Mouse (Mus musculus) urinary bladder, postnatal 10 days (tissue): Measurements from ENCODE around the gene D430041D05Rik.

ENCODE experiments used
- DNase-seq: peaks from one replicate; pipeline ENCODE4 v3.0.0; 2022; ENCODE audit warnings: low spot score

The D430041D05Rik gene

GRCm38 (mm10) chr2:104410963-104411545 is at the start of gene D430041D05Rik:
Gene D430041D05Rik, minus strand, starts transcription at chr2:104411013.
- DNase-seq: no peak

- no peak for DNase-seq
Observed at GRCm38 (mm10) chr2:104460021-104460420, 49.2 kb upstream of the D430041D05Rik start.

DNA sequence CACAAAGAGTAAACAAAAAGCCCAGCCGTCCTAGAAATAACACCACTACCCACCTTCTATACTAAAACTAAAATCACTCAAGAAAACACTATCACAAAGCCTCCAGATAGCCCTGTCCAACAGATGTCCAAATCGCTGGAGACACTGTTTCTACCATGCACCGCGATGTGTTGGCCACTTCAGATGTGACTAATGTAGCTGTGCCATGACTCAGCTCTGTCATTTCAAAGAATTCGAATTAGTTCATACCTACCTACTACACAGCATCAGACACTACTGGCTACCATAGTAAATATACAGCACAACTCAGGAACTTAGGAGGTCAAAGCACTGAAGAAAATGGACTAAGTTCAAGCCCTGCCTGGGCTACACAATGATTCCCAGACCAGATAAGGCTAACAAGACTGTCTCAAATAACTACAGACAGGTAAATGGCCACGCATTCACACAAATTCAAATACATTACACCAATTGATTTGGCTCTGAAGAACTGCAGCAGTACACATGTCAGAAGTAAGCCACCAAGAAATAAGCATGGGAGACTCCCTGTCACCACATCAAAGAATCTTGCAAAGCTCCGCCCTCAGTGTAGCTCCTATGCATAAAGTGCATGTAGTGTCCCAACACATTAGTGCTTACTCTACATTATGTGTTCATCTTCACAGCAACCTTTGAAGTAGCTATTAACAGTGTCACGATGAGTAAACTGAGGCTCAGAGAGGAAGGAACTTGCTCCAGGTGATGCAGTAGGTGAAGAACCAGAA is 47.9 kb upstream of the D430041D05Rik start:
- no peak for DNase-seq

GRCm38 (mm10) chr2:104457106-104457505 is 46.3 kb upstream of the D430041D05Rik start:
- no peak for DNase-seq

DNA sequence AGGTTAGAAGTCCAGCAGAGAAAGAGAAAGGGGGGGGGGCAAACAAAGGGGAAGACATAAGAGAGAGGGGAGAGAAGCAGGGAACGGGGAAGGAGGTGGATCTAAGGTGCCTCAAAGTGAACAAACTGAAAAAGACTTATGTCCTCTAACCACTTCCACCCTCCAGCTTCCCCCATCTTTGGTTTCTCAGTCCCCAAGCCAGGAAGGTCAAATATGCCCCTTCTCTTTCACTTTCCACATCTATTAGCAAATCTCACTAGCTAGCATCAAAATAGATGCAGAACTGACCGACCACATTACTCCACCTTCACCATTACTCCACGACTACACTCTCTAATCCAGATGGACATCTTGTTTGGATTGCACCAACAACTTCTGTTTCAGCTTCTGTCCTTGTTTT is 39.9 kb upstream of the D430041D05Rik start:
- no peak for DNase-seq

DNA sequence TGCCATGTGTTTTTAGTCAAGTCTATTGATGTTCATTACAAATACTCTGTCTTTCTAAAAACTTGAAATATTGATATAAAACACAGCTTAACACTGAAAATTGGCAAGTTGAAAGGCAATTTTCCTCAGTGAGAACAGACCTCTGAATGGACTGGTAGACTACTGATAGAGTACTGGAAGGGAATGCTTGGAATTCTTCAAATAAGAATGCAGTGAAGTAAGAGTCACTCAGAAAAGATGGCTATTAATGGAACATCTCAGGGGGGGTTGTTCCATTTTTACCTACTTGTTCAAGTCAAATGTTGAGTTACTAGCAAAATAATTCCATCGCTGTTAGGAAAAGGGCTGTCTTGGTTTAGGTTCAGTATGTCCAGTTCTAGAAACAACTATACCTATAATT is 38.4 kb upstream of the D430041D05Rik start:
- no peak for DNase-seq

GRCm38 (mm10) chr2:104448201-104448600 is 37.4 kb upstream of the D430041D05Rik start:
- no peak for DNase-seq

DNA sequence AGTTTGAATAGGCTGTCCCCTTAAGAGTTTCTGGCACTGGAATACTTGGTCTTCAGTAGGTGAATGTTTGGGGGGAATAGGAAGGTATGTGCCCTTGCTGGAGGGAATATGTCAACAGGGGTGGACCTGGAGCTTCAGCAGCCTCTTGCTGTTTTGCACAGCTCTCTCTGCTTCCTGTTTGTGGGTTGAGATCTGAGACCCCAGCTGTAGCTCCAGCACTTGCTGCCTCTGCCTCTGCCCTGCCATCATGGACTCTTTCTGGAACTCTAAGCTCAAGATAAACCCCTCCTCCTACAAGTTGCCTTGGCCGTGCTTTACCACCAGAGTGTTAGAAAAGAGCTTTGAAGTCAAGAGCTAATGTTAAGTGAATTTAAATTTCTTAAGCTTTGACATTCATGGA is 35.2 kb upstream of the D430041D05Rik start:
- DNase-seq: no peak

DNA sequence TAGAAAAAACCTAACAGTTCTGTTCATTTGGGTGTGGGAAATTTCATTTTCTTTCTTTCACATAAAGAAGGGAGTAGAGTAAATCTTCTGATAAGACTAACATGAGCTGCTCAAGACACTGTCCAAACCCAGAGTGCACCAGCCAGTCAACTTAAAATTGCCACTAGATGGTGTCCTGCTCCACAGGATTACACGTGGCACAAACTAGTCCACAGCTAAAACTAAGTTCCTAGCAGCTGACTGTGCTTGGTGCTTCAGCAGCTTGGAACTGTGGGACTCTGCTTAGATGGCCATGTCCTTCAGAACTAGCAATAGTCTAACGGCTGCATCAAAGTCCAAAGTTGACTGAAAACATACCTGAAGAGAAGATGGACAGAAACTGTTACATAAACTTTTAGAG is 34.0 kb upstream of the D430041D05Rik start:
- DNase-seq: no peak

- DNase-seq: no peak
Observed at GRCm38 (mm10) chr2:104442341-104442740, 31.5 kb upstream of the D430041D05Rik start.

DNA sequence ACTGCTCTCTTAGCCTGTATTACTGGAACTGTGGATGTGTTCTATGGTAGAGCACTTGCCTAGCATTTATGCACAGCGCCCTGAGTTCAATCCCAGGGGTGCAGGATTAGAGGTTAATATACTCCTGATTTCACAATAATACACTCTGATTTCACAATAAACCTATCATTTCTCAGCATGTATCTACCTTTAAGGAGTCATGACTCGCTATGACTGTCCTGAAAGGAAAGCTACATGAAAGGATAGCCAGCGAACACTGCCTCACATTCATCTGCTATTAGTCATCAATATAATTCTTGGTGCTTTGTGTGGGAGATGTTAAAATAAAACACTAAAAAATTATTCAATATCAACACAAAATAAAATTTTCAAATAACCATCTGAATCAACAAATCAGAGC is 25.4 kb upstream of the D430041D05Rik start:
- no peak for DNase-seq

- DNase-seq: no peak
Observed at GRCm38 (mm10) chr2:104431067-104431466, 20.3 kb upstream of the D430041D05Rik start.

DNA sequence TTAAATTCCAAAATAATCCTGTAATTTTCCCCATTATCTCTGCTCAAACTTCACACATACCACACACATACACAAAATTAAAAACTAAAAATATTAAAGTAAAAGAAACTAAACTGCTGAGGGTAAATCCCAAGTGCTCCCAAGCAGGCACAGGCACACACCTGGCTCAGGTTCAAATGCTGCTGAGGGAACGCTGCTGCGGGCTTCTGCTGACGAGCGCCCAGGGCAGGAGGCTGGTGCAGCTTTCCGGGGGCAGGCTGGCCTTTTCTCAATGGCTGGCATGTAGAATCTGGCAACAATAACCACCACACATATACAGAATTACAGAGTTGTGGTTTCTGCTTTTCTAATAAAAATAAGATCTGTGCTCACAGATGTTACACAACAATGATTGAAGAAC is 19.8 kb upstream of the D430041D05Rik start:
- DNase-seq: no peak

GRCm38 (mm10) chr2:104426112-104426511 is 15.3 kb upstream of the D430041D05Rik start:
- no peak for DNase-seq

DNA sequence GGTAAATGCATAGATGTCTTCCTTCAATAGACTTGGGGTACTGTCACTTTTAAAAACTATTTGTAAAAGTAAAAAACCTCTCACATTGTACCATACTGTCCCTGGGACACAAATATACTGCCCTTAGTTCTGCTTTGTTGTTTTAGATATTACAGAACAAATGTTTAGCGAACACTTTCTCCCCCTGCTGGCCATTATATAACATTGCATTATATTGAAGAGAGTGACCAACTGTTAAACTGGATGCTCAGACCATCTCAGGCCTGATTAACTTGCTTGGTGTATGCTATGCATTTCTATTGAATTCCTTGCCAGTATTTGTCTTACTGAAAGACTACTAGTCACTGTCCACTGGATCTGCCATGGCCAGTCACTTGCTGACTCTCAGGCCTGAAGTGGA is 11.4 kb upstream of the D430041D05Rik start:
- DNase-seq: no peak

GRCm38 (mm10) chr2:104420805-104421204 is 10.0 kb upstream of the D430041D05Rik start:
- no peak for DNase-seq

GRCm38 (mm10) chr2:104419999-104420398 is 9.2 kb upstream of the D430041D05Rik start:
- DNase-seq: no peak

DNA sequence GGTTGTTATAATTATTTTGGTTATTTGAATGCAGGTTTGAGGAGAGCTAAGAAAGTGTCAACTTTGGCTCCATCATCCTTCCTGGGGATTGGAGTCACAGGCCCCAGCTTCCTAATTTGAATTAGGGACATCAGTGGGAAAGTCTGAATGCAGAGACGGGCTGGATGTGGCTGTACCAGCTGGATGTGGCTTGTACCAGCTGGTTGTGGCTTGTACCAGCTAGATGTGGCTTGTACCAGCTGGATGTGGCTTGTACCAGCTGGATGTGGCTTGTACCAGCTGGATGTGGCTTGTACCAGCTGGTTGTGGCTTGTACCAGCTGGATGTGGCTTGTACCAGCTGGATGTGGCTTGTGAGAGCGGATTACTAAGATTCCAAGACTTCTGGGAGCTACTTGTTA is 8.6 kb upstream of the D430041D05Rik start:
- DNase-seq: no peak

GRCm38 (mm10) chr2:104413011-104413410 is 2.2 kb upstream of the D430041D05Rik start:
- no peak for DNase-seq

- DNase-seq: no peak
Observed at GRCm38 (mm10) chr2:104412496-104412895, 1.7 kb upstream of the D430041D05Rik start.

GRCm38 (mm10) chr2:104411806-104412205 is 993 bp upstream of the D430041D05Rik start:
- no peak for DNase-seq

DNA sequence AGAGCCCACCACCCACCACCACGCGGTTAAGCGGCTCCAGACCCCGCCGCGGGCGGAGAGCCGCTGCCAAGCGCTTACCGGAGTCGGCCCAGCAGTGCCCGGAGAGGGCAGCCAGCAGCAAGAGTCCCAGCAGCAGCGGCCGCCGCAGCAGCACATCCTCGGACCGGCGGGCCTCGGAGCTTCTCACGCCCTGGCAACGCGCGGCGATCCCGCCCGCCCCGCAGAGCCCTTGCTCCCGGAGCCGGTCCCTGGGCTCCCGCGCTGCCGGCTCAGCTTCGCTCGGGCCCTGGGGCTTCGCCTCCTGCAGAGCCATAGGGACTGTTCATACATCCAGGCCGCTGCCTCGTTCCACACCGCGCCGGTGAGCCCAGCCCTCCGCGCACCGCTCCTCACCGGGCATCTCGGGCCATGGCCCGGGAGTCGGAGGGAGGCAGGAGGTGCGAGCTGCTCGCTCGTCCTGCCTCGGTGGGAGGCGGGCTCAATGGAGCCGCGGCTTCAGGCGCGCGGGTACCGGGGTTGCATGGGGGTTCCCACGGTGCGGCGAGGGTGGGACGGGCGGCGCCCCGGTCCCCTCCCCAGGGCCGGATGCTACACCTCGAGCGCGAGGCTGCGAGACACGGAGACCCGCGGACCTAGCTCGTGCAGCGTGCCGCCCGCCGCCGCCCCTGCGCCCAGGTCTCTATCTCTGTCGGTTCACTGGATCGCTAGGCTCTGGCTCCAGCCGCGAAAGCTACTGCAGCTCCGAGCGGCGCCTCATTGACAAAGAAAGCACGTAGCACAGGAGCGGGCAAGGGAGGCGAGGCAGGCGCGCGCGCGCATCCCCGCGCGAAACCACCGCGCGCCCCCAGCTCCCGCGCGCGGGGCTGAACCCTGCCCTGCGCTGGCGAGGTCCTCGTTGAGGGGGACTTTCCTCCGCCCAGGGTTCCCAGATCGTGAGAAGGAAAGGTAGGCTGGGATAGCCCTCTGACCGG is 677 bp downstream of the D430041D05Rik start:
- DNase-seq: no peak

DNA sequence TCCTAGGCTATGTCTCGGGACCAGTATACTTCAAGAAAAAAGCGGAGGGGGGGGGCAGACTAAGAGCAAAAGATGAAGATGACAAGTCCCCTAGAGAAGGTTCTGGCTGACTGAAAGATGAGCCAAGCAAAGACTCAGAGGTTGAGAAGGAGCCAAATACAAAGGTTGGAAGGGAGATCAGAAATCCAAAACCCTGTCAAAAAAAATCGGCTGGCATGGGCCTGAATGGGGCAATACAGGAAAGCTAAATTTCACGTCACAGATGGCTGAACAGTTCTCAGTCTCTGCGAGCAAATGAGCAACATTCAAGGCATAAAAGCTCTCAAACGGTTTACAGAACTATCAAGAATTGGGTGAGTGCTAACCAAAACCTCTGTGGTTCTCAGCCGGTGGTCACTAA is 2.5 kb downstream of the D430041D05Rik start:
- DNase-seq: no peak
